Mouse (Mus musculus): ENCODE data around the gene Tmprss11g. TPM values are rescaled to one million over a fixed set of nuclear protein-coding genes. Genes with fewer than 3 reads are reported as not detected.

Gene Tmprss11g
- total RNA-seq (2021) (not detected), polyA plus RNA-seq (2012; rRNA removed) (not detected in 2 replicates)
- long read RNA-seq: 0 reads

GRCm38 (mm10) chr5:86518500-86518899 is at the start of gene Tmprss11g:
Tmprss11g (minus strand) TSS chr5:86518600.
- DNase-seq: no peak

GRCm38 (mm10) chr5:86546693-86547092 is 28.3 kb upstream of the Tmprss11g start:
- no peak for DNase-seq

- DNase-seq: no peak
Observed at GRCm38 (mm10) chr5:86540601-86541000, 22.2 kb upstream of the Tmprss11g start.

GRCm38 (mm10) chr5:86528725-86529124 is 10.3 kb upstream of the Tmprss11g start:
- no peak for DNase-seq

- DNase-seq: no peak
Observed at GRCm38 (mm10) chr5:86511538-86511937, 6.9 kb downstream of the Tmprss11g start.

GRCm38 (mm10) chr5:86493453-86493852 is 24.9 kb downstream of the Tmprss11g start:
- no peak for DNase-seq

- no peak for DNase-seq
Observed at GRCm38 (mm10) chr5:86482562-86482961, 35.8 kb downstream of the Tmprss11g start.

GRCm38 (mm10) chr5:86482031-86482430 is 36.4 kb downstream of the Tmprss11g start:
- no peak for DNase-seq

GRCm38 (mm10) chr5:86473859-86474258 is 44.5 kb downstream of the Tmprss11g start:
- DNase-seq: no peak

- DNase-seq: no peak
Observed at GRCm38 (mm10) chr5:86468890-86469289, 49.5 kb downstream of the Tmprss11g start, which contains the start of gene Tmprss11a. Tmprss11a (minus strand) TSS chr5:86468990.

- no peak for DNase-seq
Observed at GRCm38 (mm10) chr5:86439306-86439705, 79.1 kb downstream of the Tmprss11g start.

- DNase-seq: no peak
Observed at GRCm38 (mm10) chr5:86438548-86438947, 79.9 kb downstream of the Tmprss11g start.

Other genes starting within 250 kb of the Tmprss11g start
- gene Tmprss11c, start 229.3 kb downstream of the Tmprss11g start, total RNA-seq (2021): not detected
- gene Tmprss11c, start 229.3 kb downstream of the Tmprss11g start, polyA plus RNA-seq (2012; rRNA removed): not detected in 2 replicates
- not detected for gene Tmprss11d, start 145.2 kb downstream of the Tmprss11g start, total RNA-seq (2021)
- not detected in 2 replicates for gene Tmprss11d, start 145.2 kb downstream of the Tmprss11g start, polyA plus RNA-seq (2012; rRNA removed)
- gene Tmprss11a, start 49.6 kb downstream of the Tmprss11g start, total RNA-seq (2021): not detected
- gene Tmprss11a, start 49.6 kb downstream of the Tmprss11g start, polyA plus RNA-seq (2012; rRNA removed): not detected in 2 replicates
- gene Tmprss11f, start 113.8 kb upstream of the Tmprss11g start, total RNA-seq (2021): not detected
- not detected in 2 replicates for gene Tmprss11f, start 113.8 kb upstream of the Tmprss11g start, polyA plus RNA-seq (2012; rRNA removed)
- not detected for gene Tmprss11b, start 157.8 kb upstream of the Tmprss11g start, total RNA-seq (2021)
- gene Tmprss11b, start 157.8 kb upstream of the Tmprss11g start, polyA plus RNA-seq (2012; rRNA removed): not detected in 2 replicates
- not detected for gene Tmprss11e, start 227.2 kb upstream of the Tmprss11g start, total RNA-seq (2021)
- not detected in 2 replicates for gene Tmprss11e, start 227.2 kb upstream of the Tmprss11g start, polyA plus RNA-seq (2012; rRNA removed)

Data from adrenal gland, adult 2 months (tissue).